Mouse (Mus musculus) forebrain, postnatal 0 days (tissue): ENCODE data around the gene Trpc1. TPM values are rescaled to one million over a fixed set of nuclear protein-coding genes. Genes with fewer than 3 reads are reported as not detected.

Source experiments
- ATAC-seq: fragments of 200-750 bp; cut with Nextera tagmentation; 2 replicates; pipeline ENCODE4 v1.8.0; 2017; ENCODE audit warnings: mild to moderate bottlenecking, moderate library complexity
- DNase-seq: peaks from one replicate; pipeline ENCODE4 v3.0.0-alpha.2; 2015
- H3K27ac ChIP-seq: fragments of 300-500 bp; sonication (generic); 2 replicates; pipeline ENCODE4 v1.5.1; 2014; ENCODE audit warnings: low read depth, mild to moderate bottlenecking, antibody characterized with exemption, low read length, moderate library complexity, mixed read lengths
- H3K27me3 ChIP-seq: fragments of 300-500 bp; sonication (generic); 2 replicates; pipeline ENCODE4 v1.6.1; 2014; ENCODE audit warnings: mild to moderate bottlenecking, low read length, mixed read lengths; ENCODE audit not compliant: insufficient read depth
- H3K36me3 ChIP-seq: fragments of 300-500 bp; sonication (generic); 2 replicates; pipeline ENCODE4 v1.6.1; 2014; ENCODE audit warnings: mild to moderate bottlenecking, moderate library complexity; ENCODE audit not compliant: insufficient read depth
- H3K4me1 ChIP-seq: fragments of 300-500 bp; sonication (generic); 2 replicates; pipeline ENCODE4 v1.6.1; 2014; ENCODE audit warnings: antibody characterized with exemption; ENCODE audit not compliant: insufficient read depth
- H3K4me2 ChIP-seq: fragments of 300-500 bp; sonication (generic); 2 replicates; pipeline ENCODE4 v1.6.1; 2014; ENCODE audit warnings: low read depth, mild to moderate bottlenecking, moderate library complexity
- H3K4me3 ChIP-seq: fragments of 300-500 bp; sonication (generic); 2 replicates; pipeline ENCODE4 v1.5.1; 2014; ENCODE audit warnings: low read depth, low read length, mixed read lengths
- H3K9ac ChIP-seq: fragments of 300-500 bp; sonication (generic); 2 replicates; pipeline ENCODE4 v1.6.1; 2014; ENCODE audit warnings: mild to moderate bottlenecking
- H3K9me3 ChIP-seq: fragments of 300-500 bp; sonication (generic); 2 replicates; pipeline ENCODE4 v1.6.1; 2016; ENCODE audit warnings: low read length
- CTCF ChIP-seq: sonication (generic); IDR thresholded peaks from 2 replicates; pipeline ENCODE4 v1.5.1; 2016; ENCODE audit warnings: antibody characterized with exemption, control low read depth, low read depth
- WGBS: fragments of 180-500 bp; shearing (Covaris S2); extraction: QIAGEN DNeasy Blood & Tissue Kit; methylation state at CpG from one replicate; pipeline ENCODE4 v1.1.7; 2014; 5-methylcytosine and 5-hydroxymethylcytosine counted together
- polyA plus RNA-seq: library from polyadenylated mRNA; unstranded; fragments of >200 nt; fragmentation: Nextera tagmentation; extraction: Ambion mirVana; gene quantifications from 2 replicates; pipeline ENCODE4 v1.2.1, GENCODE M21; 2015
- total RNA-seq: library from RNA; depleted of rRNA; stranded (reverse); fragments of >200 nt; gene quantifications from 2 replicates; pipeline ENCODE4 v1.2.3, GENCODE M21; 2014

Trpc1 gene
- total and polyA plus RNA-seq, 2 experiments from 2014 or later = 7.3 to 27.6 TPM

GRCm38 (mm10) chr9:95688064-95688463 lies 62.1 kb downstream of the Trpc1 start:
- no peak overlapping the region for H3K9ac ChIP-seq
- H3K9me3 ChIP-seq = no peaks in the 10 kb centered on the region
- DNase-seq (no peak), ATAC-seq (no peak)
- peak; percentile 55; the same call in 1 of the 2 replicates for TF ChIP-seq CTCF
- no peaks in the 10 kb centered on the region for H3K4me1 ChIP-seq
- H3K4me2 ChIP-seq = no peak overlapping the region
- whole genome bisulfite sequencing = 54% methylated on average over 3 of the region's 3 CpGs
- no peak overlapping the region for H3K4me3 ChIP-seq
- no peaks in the 10 kb centered on the region for H3K27me3 ChIP-seq
- no peaks in the 10 kb centered on the region for H3K36me3 ChIP-seq
- no peak overlapping the region for H3K27ac ChIP-seq

GRCm38 (mm10) chr9:95685660-95686440 lies 64.3 kb downstream of the Trpc1 start:
- no peak for DNase-seq
- H3K27ac ChIP-seq = no peak overlapping the region
- no peaks in the 10 kb centered on the region for H3K36me3 ChIP-seq
- no peaks in the 10 kb centered on the region for H3K4me1 ChIP-seq
- no peak for TF ChIP-seq CTCF
- no peak overlapping the region for H3K4me3 ChIP-seq
- no peak overlapping the region for H3K4me2 ChIP-seq
- no peaks in the 10 kb centered on the region for H3K9me3 ChIP-seq
- 27% methylated on average over 11 of the region's 11 CpGs for WGBS
- no peaks in the 10 kb centered on the region for H3K27me3 ChIP-seq
- no peak overlapping the region for H3K9ac ChIP-seq
- ATAC-seq = peak; percentile 55; the same call in 1 of the 2 replicates

GRCm38 (mm10) chr9:95680691-95681090 lies 69.5 kb downstream of the Trpc1 start:
- no peak for TF ChIP-seq CTCF
- DNase-seq (no peak), ATAC-seq (no peak)
- Histone ChIP-seq H3K4me3 (no peak overlapping the region), H3K36me3 (no peaks in the 10 kb centered on the region), H3K9ac (no peak overlapping the region), H3K27ac (no peak overlapping the region), H3K4me1 (no peaks in the 10 kb centered on the region), H3K27me3 (no peaks in the 10 kb centered on the region), H3K4me2 (no peak overlapping the region), H3K9me3 (no peaks in the 10 kb centered on the region)
- WGBS = 92% methylated on average over 11 of the region's 11 CpGs

GRCm38 (mm10) chr9:95679966-95680365 lies 70.2 kb downstream of the Trpc1 start:
- Histone ChIP-seq H3K27me3 (no peaks in the 10 kb centered on the region), H3K9ac (no peak overlapping the region), H3K4me1 (no peaks in the 10 kb centered on the region), H3K36me3 (no peaks in the 10 kb centered on the region), H3K4me3 (no peak overlapping the region), H3K27ac (no peak overlapping the region), H3K4me2 (no peak overlapping the region), H3K9me3 (no peaks in the 10 kb centered on the region)
- no peak for TF ChIP-seq CTCF
- DNase-seq = no peak
- WGBS = 62% methylated on average over 7 of the region's 7 CpGs
- ATAC-seq = no peak

GRCm38 (mm10) chr9:95676021-95676420 lies 74.2 kb downstream of the Trpc1 start:
- H3K9me3 ChIP-seq = no peaks in the 10 kb centered on the region
- no peaks in the 10 kb centered on the region for H3K27me3 ChIP-seq
- H3K36me3 ChIP-seq = no peaks in the 10 kb centered on the region
- WGBS = 98% methylated on average over 4 of the region's 4 CpGs
- no peak overlapping the region for H3K4me2 ChIP-seq
- H3K27ac ChIP-seq = no peak overlapping the region
- DNase-seq (no peak), ATAC-seq (no peak)
- no peak for TF ChIP-seq CTCF
- H3K4me3 ChIP-seq = no peak overlapping the region
- no peaks in the 10 kb centered on the region for H3K4me1 ChIP-seq
- H3K9ac ChIP-seq = no peak overlapping the region

- Histone ChIP-seq H3K9ac (no peak overlapping the region), H3K9me3 (no peaks in the 10 kb centered on the region), H3K4me2 (peak overlapping the region; percentile 10; the same call in 1 of the 2 replicates), H3K36me3 (no peaks in the 10 kb centered on the region), H3K4me3 (no peak overlapping the region), H3K4me1 (no peaks in the 10 kb centered on the region), H3K27me3 (no peaks in the 10 kb centered on the region), H3K27ac (no peak overlapping the region)
- peak; percentile 55 for DNase-seq
- 0 out of 2 replicates have a peak, but pooled peaks have one; percentile 5 for TF ChIP-seq CTCF
- 54% methylated on average over 9 of the region's 9 CpGs for WGBS
- ATAC-seq = peak; percentile 73
Measured at GRCm38 (mm10) chr9:95675064-95675699, 75.0 kb downstream of the Trpc1 start.

GRCm38 (mm10) chr9:95672760-95673159 lies 77.4 kb downstream of the Trpc1 start:
- no peak overlapping the region for H3K4me3 ChIP-seq
- H3K36me3 ChIP-seq = no peaks in the 10 kb centered on the region
- ATAC-seq (no peak), DNase-seq (no peak)
- no peaks in the 10 kb centered on the region for H3K4me1 ChIP-seq
- no peaks in the 10 kb centered on the region for H3K9me3 ChIP-seq
- no peaks in the 10 kb centered on the region for H3K27me3 ChIP-seq
- TF ChIP-seq CTCF = peak; percentile 44; the same call in 1 of the 2 replicates
- H3K27ac ChIP-seq = no peak overlapping the region
- WGBS = 88% methylated on average over 6 of the region's 6 CpGs
- no peak overlapping the region for H3K9ac ChIP-seq
- H3K4me2 ChIP-seq = no peak overlapping the region
